Mouse (Mus musculus): ENCODE measurements around the gene Tenm3. TPM values are rescaled to one million over a fixed set of nuclear protein-coding genes. Genes with fewer than 3 reads are reported as not detected.

The Tenm3 gene
- total and polyA plus RNA-seq, 3 experiments: 4.6 to 25.5 (median 11.6) TPM

GRCm38 (mm10) chr8:48275066-48275465 lies 568.7 kb downstream of the Tenm3 start:
- no peak for DNase-seq

GRCm38 (mm10) chr8:48274566-48274965 lies 569.2 kb downstream of the Tenm3 start:
- no peak for DNase-seq

- DNase-seq: no peak
Measured at GRCm38 (mm10) chr8:48268638-48269037, 575.1 kb downstream of the Tenm3 start.

- no peak for DNase-seq
Measured at GRCm38 (mm10) chr8:48260265-48260664, 583.5 kb downstream of the Tenm3 start.

- no peak for DNase-seq
Measured at GRCm38 (mm10) chr8:48259832-48260231, 583.9 kb downstream of the Tenm3 start.

GRCm38 (mm10) chr8:48243876-48244275 lies 599.9 kb downstream of the Tenm3 start:
- DNase-seq: no peak

- DNase-seq: no peak
Measured at GRCm38 (mm10) chr8:48240917-48241531, 602.7 kb downstream of the Tenm3 start.

GRCm38 (mm10) chr8:48236968-48237367 lies 606.8 kb downstream of the Tenm3 start:
- no peak for DNase-seq

- DNase-seq: no peak
Measured at GRCm38 (mm10) chr8:48232927-48233326, 610.8 kb downstream of the Tenm3 start.

- DNase-seq: no peak
Measured at GRCm38 (mm10) chr8:48231882-48232281, 611.9 kb downstream of the Tenm3 start.

- DNase-seq: no peak
Measured at GRCm38 (mm10) chr8:48231389-48231788, 612.4 kb downstream of the Tenm3 start.

- DNase-seq: no peak
Measured at GRCm38 (mm10) chr8:48228676-48229075, 615.1 kb downstream of the Tenm3 start.

GRCm38 (mm10) chr8:48224753-48225152 lies 619.0 kb downstream of the Tenm3 start:
- no peak for DNase-seq

- DNase-seq: peak; percentile 85
Measured at GRCm38 (mm10) chr8:48222429-48222769, 621.4 kb downstream of the Tenm3 start.

- no peak for DNase-seq
Measured at GRCm38 (mm10) chr8:48221724-48222428, 621.9 kb downstream of the Tenm3 start.

GRCm38 (mm10) chr8:48221304-48221703 lies 622.4 kb downstream of the Tenm3 start:
- no peak for DNase-seq

GRCm38 (mm10) chr8:48220529-48221181 lies 623.1 kb downstream of the Tenm3 start:
- DNase-seq: no peak

GRCm38 (mm10) chr8:48215071-48215501 lies 628.7 kb downstream of the Tenm3 start:
- DNase-seq: no peak

GRCm38 (mm10) chr8:48214386-48214785 lies 629.4 kb downstream of the Tenm3 start:
- DNase-seq: no peak

- no peak for DNase-seq
Measured at GRCm38 (mm10) chr8:48211931-48212330, 631.8 kb downstream of the Tenm3 start.

- DNase-seq: no peak
Measured at GRCm38 (mm10) chr8:48207567-48207966, 636.2 kb downstream of the Tenm3 start.

- no peak for DNase-seq
Measured at GRCm38 (mm10) chr8:48206922-48207321, 636.8 kb downstream of the Tenm3 start.

- DNase-seq: no peak
Measured at GRCm38 (mm10) chr8:48204838-48205345, 638.9 kb downstream of the Tenm3 start.
